Mouse (Mus musculus) adrenal gland, adult 10 weeks (tissue): ENCODE data around the gene Maged2. TPM values are rescaled to one million over a fixed set of nuclear protein-coding genes. Genes with fewer than 3 reads are reported as not detected.

Experiments
- polyA plus RNA-seq: library from polyadenylated mRNA; stranded (reverse); fragments of 350-450 nt; fragmentation: Illumina TruSeq; extraction: RNeasy Lipid Tissue Mini Kit (QIAGEN cat#74804); gene quantifications from one replicate; pipeline ENCODE4 v1.2.3, GENCODE M21; 2014; ENCODE audit warnings: low read depth, low replicate concordance

Maged2 gene
- polyA plus RNA-seq: 59.5 TPM

GRCm38 (mm10) chrX:150814139-150814469, at the start of gene Maged2:
Gene Maged2 (minus strand): TSS chrX:150814345.

Other genes with a start within 250 kb of the Maged2 start
- gene Pfkfb1, start 226.1 kb downstream of the Maged2 start, polyA plus RNA-seq: 10.2 TPM
- gene Apex2, start 224.5 kb downstream of the Maged2 start, polyA plus RNA-seq: 7.2 TPM
- 13.6 TPM for gene Tro, start 156.8 kb downstream of the Maged2 start, polyA plus RNA-seq
- 78.9 TPM for gene Gnl3l, start 203.0 kb upstream of the Maged2 start, polyA plus RNA-seq
- gene Fgd1, start 231.8 kb upstream of the Maged2 start, polyA plus RNA-seq: 4.2 TPM